Mouse (Mus musculus) kidney, postnatal 0 days (tissue): ENCODE measurements around the gene Lrif1. TPM values are rescaled to one million over a fixed set of nuclear protein-coding genes. Genes with fewer than 3 reads are reported as not detected.
A peak's percentile ranks its signal among the peaks of the same experiment; 100 is the strongest.

ENCODE experiments used
- ATAC-seq: fragments of 200-750 bp; cut with Nextera tagmentation; replicated peaks from 2 replicates; pipeline ENCODE4 v1.8.0; 2017; ENCODE audit warnings: low read depth, moderate number of reproducible peaks, moderate TSS enrichment, moderate library complexity; ENCODE audit not compliant: low FRiP score
- DNase-seq: peaks from one replicate; pipeline ENCODE4 v3.0.0-alpha.2; 2016; ENCODE audit warnings: low spot score
- H3K27ac ChIP-seq: fragments of 300-500 bp; sonication (generic); 2 replicates; pipeline ENCODE4 v1.5.1; 2014; ENCODE audit warnings: mild to moderate bottlenecking
- H3K27me3 ChIP-seq: fragments of 300-500 bp; sonication (generic); 2 replicates; pipeline ENCODE4 v1.6.1; 2014; ENCODE audit warnings: low read length, mixed read lengths; ENCODE audit not compliant: insufficient read depth
- H3K36me3 ChIP-seq: fragments of 300-500 bp; sonication (generic); 2 replicates; pipeline ENCODE4 v1.6.1; 2014; ENCODE audit warnings: low read length, mixed read lengths; ENCODE audit not compliant: insufficient read depth
- H3K4me1 ChIP-seq: fragments of 300-500 bp; sonication (generic); replicated peaks from 2 replicates; pipeline ENCODE4 v1.6.1; 2014; ENCODE audit warnings: antibody characterized with exemption, low read length, mixed read lengths; ENCODE audit not compliant: insufficient read depth
- H3K4me2 ChIP-seq: fragments of 300-500 bp; sonication (generic); 2 replicates; pipeline ENCODE4 v1.6.1; 2014; ENCODE audit warnings: mild to moderate bottlenecking, low read length, moderate library complexity, mixed read lengths
- H3K4me3 ChIP-seq: fragments of 300-500 bp; sonication (generic); replicated peaks from 2 replicates; pipeline ENCODE4 v1.5.1; 2014; ENCODE audit warnings: low read depth, low read length
- H3K9ac ChIP-seq: fragments of 300-500 bp; sonication (generic); 2 replicates; pipeline ENCODE4 v1.6.1; 2014; ENCODE audit warnings: low read depth, low read length
- H3K9me3 ChIP-seq: fragments of 300-500 bp; sonication (generic); replicated peaks from 2 replicates; pipeline ENCODE4 v1.6.1; 2016; ENCODE audit warnings: low read length, inconsistent platforms, mixed read lengths
- CTCF ChIP-seq: IDR thresholded peaks from 2 replicates; pipeline ENCODE4 v1.5.1; 2016; ENCODE audit warnings: antibody characterized with exemption, low read depth, mild to moderate bottlenecking, moderate library complexity
- WGBS: fragments of 180-500 bp; shearing (Covaris S2); extraction: QIAGEN DNeasy Blood & Tissue Kit; methylation state at CpG from one replicate; pipeline ENCODE4 v1.1.7; 2014; 5-methylcytosine and 5-hydroxymethylcytosine counted together
- polyA plus RNA-seq: library from polyadenylated mRNA; unstranded; fragments of >200 nt; fragmentation: Nextera tagmentation; extraction: Ambion mirVana; gene quantifications from 2 replicates; pipeline ENCODE4 v1.2.1, GENCODE M21; 2015

Gene Lrif1
- polyA plus RNA-seq, 1 experiment from 2014 or later: 20.2 TPM

DNA sequence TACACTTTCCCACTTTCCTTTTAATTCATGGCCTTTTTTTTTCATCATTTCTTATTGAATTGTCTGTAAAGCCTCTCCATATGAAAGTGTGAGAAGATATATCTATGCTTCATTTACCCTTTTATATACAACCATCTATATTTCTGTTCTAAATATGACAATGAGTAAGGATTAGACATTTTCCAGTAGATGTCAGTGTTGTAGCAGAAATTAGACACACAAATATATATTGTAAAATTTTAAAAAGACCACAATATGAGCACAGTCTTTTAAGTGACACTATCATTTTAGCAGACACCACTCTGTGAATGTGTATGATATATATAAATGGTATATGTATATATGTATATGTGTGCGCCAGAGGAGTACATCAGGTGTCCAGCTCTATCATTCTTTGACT, 87.0 kb downstream of the Lrif1 start:
- Histone ChIP-seq H3K4me1 (no peaks in the 10 kb centered on the region), H3K9me3 (no peaks in the 10 kb centered on the region), H3K4me3 (no peak overlapping the region), H3K9ac (no peak overlapping the region), H3K27me3 (no peaks in the 10 kb centered on the region), H3K36me3 (no peaks in the 10 kb centered on the region), H3K4me2 (no peak overlapping the region), H3K27ac (no peak overlapping the region)
- WGBS: 91% methylated on average over 1 of the region's 1 CpGs
- ATAC-seq (no peak), DNase-seq (no peak)
- TF ChIP-seq CTCF: 0 out of 2 replicates have a peak, but pooled peaks have one; percentile 7

DNA sequence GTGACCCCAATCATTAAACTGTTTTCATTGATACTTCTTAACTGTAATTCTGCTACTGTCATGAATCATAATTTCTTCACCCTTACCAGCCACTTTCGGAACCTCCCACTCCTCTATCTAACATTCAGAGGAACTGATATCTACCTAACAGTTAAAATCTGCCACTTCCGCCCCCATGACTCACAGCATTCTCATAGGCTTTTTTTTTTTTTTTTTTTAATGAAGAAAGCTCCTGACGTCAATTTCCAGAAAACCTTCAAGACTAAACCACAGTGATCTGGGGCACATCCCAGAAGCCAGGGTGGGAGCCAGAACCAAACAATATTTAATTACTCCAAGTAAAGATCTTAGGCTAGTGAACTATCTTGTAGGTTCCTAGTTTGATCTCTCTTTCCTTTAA, 100.3 kb downstream of the Lrif1 start:
- no peak for ATAC-seq

More for the DNA sequence above, 100.3 kb downstream of the Lrif1 start:
- Histone ChIP-seq H3K9me3 (no peaks in the 10 kb centered on the region), H3K4me2 (no peak overlapping the region), H3K9ac (no peak overlapping the region), H3K27ac (no peak overlapping the region), H3K4me3 (no peak overlapping the region), H3K27me3 (no peaks in the 10 kb centered on the region), H3K36me3 (no peaks in the 10 kb centered on the region), H3K4me1 (no peaks in the 10 kb centered on the region)
- DNase-seq: no peak
- no peak for TF ChIP-seq CTCF
- 71% methylated on average over 3 of the region's 3 CpGs for WGBS

Other genes starting within 250 kb of the Lrif1 start
- gene Dennd2d, start 202.6 kb upstream of the Lrif1 start, polyA plus RNA-seq: 9.4 and 10.5 TPM in 2 replicates
- gene Dram2, start 137.2 kb upstream of the Lrif1 start, polyA plus RNA-seq: 111 and 118 TPM in 2 replicates
- gene Cept1, start 137.2 kb upstream of the Lrif1 start, polyA plus RNA-seq: 57.0 and 60.9 TPM in 2 replicates
- 6.5 and 7.6 TPM in 2 replicates for gene Cd53, start 105.2 kb downstream of the Lrif1 start, polyA plus RNA-seq
- gene Olfr266, start 141.3 kb downstream of the Lrif1 start, polyA plus RNA-seq: not detected in 2 replicates